Mouse (Mus musculus) duodenum, adult 2 months (tissue): ENCODE results near the gene Pex5l. TPM values are rescaled to one million over a fixed set of nuclear protein-coding genes. Genes with fewer than 3 reads are reported as not detected.

ENCODE experiments used
- polyA plus RNA-seq: library from polyadenylated mRNA; depleted of rRNA; stranded (reverse); fragments of >200 nt; gene quantifications from 2 replicates; pipeline ENCODE4 v1.2.3, GENCODE M21; 2012; ENCODE audit warnings: low replicate concordance; rRNA removed

Gene Pex5l
- polyA plus RNA-seq, result 0.30 and 0.86 TPM in 2 replicates

DNA sequence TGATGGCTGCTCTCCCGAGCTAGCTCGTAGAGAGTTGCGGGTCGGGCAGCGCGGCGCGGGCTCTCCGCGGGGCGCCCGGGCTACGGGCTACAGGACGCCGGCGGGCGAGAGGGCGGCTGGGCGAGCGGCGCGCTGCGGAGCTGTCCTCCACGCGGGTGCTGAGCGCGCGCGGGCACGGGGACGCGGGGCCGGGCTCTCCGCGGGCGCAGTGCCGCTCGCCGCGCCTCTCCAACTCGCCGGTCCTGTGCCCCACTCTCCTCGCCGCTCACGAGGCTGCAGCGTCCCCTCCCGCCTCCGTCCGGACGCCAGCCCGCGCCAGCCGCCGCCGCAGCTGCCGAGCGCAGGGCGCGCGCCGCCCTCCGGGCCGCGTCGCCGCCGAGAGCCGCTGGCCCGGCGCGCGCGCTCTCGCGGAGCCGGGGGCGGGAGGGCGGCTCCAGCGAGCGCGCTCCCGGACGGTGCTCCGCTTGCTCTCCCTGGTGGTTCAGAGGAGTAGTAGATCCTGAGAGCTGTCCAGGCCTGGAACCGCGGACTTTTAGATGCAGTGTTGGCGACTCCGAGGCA, at the start of gene Pex5l:
TSS of gene Pex5l (minus strand) at position 347 of the 561 bp plus-strand sequence.

